Mouse (Mus musculus): ENCODE measurements at regions not wholly inside any gene's neighbourhood (a gene's known extent, or its start where the extent isn't known, plus 50 kb on each side); places are given as distances from the start of the nearest gene placed in this dataset.

- H3K4me1 ChIP-seq (ENCODE audit: control insufficient read depth, insufficient read depth, low read length), result no peaks in the 10 kb centered on the region
- 80% methylated on average over 3 of the region's 3 CpGs for WGBS
- H3K9ac ChIP-seq (ENCODE audit: low read depth, low read length), result no peak overlapping the region
- no peak overlapping the region for H3K4me2 ChIP-seq (ENCODE audit: low read depth, low read length)
- H3K27me3 ChIP-seq (replicated peaks; ENCODE audit: control insufficient read depth, insufficient read depth, low read length), result no peaks in the 10 kb centered on the region
- no peak overlapping the region for H3K27ac ChIP-seq (replicated peaks; ENCODE audit: low read depth, low read length)
- no peak overlapping the region for H3K4me3 ChIP-seq (ENCODE audit: low read depth, low read length)
- no peaks in the 10 kb centered on the region for H3K36me3 ChIP-seq (ENCODE audit: control insufficient read depth, insufficient read depth, low read length)
- H3K9me3 ChIP-seq (ENCODE audit: control insufficient read depth, low read length), result no peaks in the 10 kb centered on the region
- no peak for DNase-seq (ENCODE audit: low spot score)
- no peak for ATAC-seq (ENCODE audit: low read depth)
Observed at GRCm38 (mm10) chr1:144405031-144405430, 156.0 kb upstream of the Rgs1 start.

GRCm38 (mm10) chr1:144379991-144380594 lies 131.1 kb upstream of the Rgs1 start:
- H3K4me1 ChIP-seq (ENCODE audit: control insufficient read depth, insufficient read depth, low read length), result no peaks in the 10 kb centered on the region
- no peak overlapping the region for H3K27ac ChIP-seq (replicated peaks; ENCODE audit: low read depth, low read length)
- H3K4me2 ChIP-seq (ENCODE audit: low read depth, low read length), result no peak overlapping the region
- ATAC-seq (ENCODE audit: low read depth), result no peak
- DNase-seq (ENCODE audit: low spot score), result peak; percentile 75
- H3K36me3 ChIP-seq (ENCODE audit: control insufficient read depth, insufficient read depth, low read length), result no peaks in the 10 kb centered on the region
- H3K4me3 ChIP-seq (ENCODE audit: low read depth, low read length), result no peak overlapping the region
- WGBS, result 40% methylated on average over 3 of the region's 3 CpGs
- H3K9me3 ChIP-seq (ENCODE audit: control insufficient read depth, low read length), result no peaks in the 10 kb centered on the region
- H3K9ac ChIP-seq (ENCODE audit: low read depth, low read length), result no peak overlapping the region
- H3K27me3 ChIP-seq (replicated peaks; ENCODE audit: control insufficient read depth, insufficient read depth, low read length), result no peaks in the 10 kb centered on the region

GRCm38 (mm10) chr1:144374121-144374520 lies 125.1 kb upstream of the Rgs1 start:
- H3K9ac ChIP-seq (ENCODE audit: low read depth, low read length), result no peak overlapping the region
- no peaks in the 10 kb centered on the region for H3K27me3 ChIP-seq (replicated peaks; ENCODE audit: control insufficient read depth, insufficient read depth, low read length)
- H3K9me3 ChIP-seq (ENCODE audit: control insufficient read depth, low read length), result no peaks in the 10 kb centered on the region
- no peaks in the 10 kb centered on the region for H3K36me3 ChIP-seq (ENCODE audit: control insufficient read depth, insufficient read depth, low read length)
- DNase-seq (ENCODE audit: low spot score) (no peak), ATAC-seq (ENCODE audit: low read depth) (no peak)
- no peaks in the 10 kb centered on the region for H3K4me1 ChIP-seq (ENCODE audit: control insufficient read depth, insufficient read depth, low read length)
- H3K4me3 ChIP-seq (ENCODE audit: low read depth, low read length), result no peak overlapping the region
- no peak overlapping the region for H3K27ac ChIP-seq (replicated peaks; ENCODE audit: low read depth, low read length)
- no peak overlapping the region for H3K4me2 ChIP-seq (ENCODE audit: low read depth, low read length)

- Histone ChIP-seq H3K4me3 (ENCODE audit: low read depth, low read length) (no peak overlapping the region), H3K36me3 (ENCODE audit: control insufficient read depth, insufficient read depth, low read length) (no peaks in the 10 kb centered on the region), H3K27ac (replicated peaks; ENCODE audit: low read depth, low read length) (no peak overlapping the region), H3K9ac (ENCODE audit: low read depth, low read length) (no peak overlapping the region), H3K4me1 (ENCODE audit: control insufficient read depth, insufficient read depth, low read length) (no peaks in the 10 kb centered on the region), H3K9me3 (ENCODE audit: control insufficient read depth, low read length) (no peaks in the 10 kb centered on the region), H3K4me2 (ENCODE audit: low read depth, low read length) (no peak overlapping the region), H3K27me3 (replicated peaks; ENCODE audit: control insufficient read depth, insufficient read depth, low read length) (no peaks in the 10 kb centered on the region)
- DNase-seq (ENCODE audit: low spot score) (peak; percentile 94), ATAC-seq (ENCODE audit: low read depth) (peak; percentile 44; the same call in 1 of the 2 replicates)
- 35% methylated on average over 3 of the region's 3 CpGs for WGBS
Observed at GRCm38 (mm10) chr1:144367492-144367891, 118.5 kb upstream of the Rgs1 start.

GRCm38 (mm10) chr1:144355560-144356310 lies 106.7 kb upstream of the Rgs1 start:
- H3K27ac ChIP-seq (replicated peaks; ENCODE audit: low read depth, low read length), result no peak overlapping the region

GRCm38 (mm10) chr1:144355041-144355440 lies 106.0 kb upstream of the Rgs1 start:
- H3K4me1 ChIP-seq (ENCODE audit: control insufficient read depth, insufficient read depth, low read length), result no peaks in the 10 kb centered on the region
- no peaks in the 10 kb centered on the region for H3K27me3 ChIP-seq (replicated peaks; ENCODE audit: control insufficient read depth, insufficient read depth, low read length)
- ATAC-seq (ENCODE audit: low read depth), result no peak

More at GRCm38 (mm10) chr1:144355560-144356310, 106.7 kb upstream of the Rgs1 start:
- H3K36me3 ChIP-seq (ENCODE audit: control insufficient read depth, insufficient read depth, low read length), result no peaks in the 10 kb centered on the region
- no peaks in the 10 kb centered on the region for H3K27me3 ChIP-seq (replicated peaks; ENCODE audit: control insufficient read depth, insufficient read depth, low read length)
- no peak for DNase-seq (ENCODE audit: low spot score)
- no peaks in the 10 kb centered on the region for H3K4me1 ChIP-seq (ENCODE audit: control insufficient read depth, insufficient read depth, low read length)
- no peak overlapping the region for H3K9ac ChIP-seq (ENCODE audit: low read depth, low read length)
- H3K4me3 ChIP-seq (ENCODE audit: low read depth, low read length), result no peak overlapping the region
- 80% methylated on average over 4 of the region's 4 CpGs for WGBS
- no peak overlapping the region for H3K4me2 ChIP-seq (ENCODE audit: low read depth, low read length)
- no peak for ATAC-seq (ENCODE audit: low read depth)
- H3K9me3 ChIP-seq (ENCODE audit: control insufficient read depth, low read length), result no peaks in the 10 kb centered on the region

GRCm38 (mm10) chr1:144353320-144353719 lies 104.3 kb upstream of the Rgs1 start:
- DNase-seq (ENCODE audit: low spot score), result no peak
- H3K27me3 ChIP-seq (replicated peaks; ENCODE audit: control insufficient read depth, insufficient read depth, low read length), result no peaks in the 10 kb centered on the region
- H3K9ac ChIP-seq (ENCODE audit: low read depth, low read length), result no peak overlapping the region
- H3K4me1 ChIP-seq (ENCODE audit: control insufficient read depth, insufficient read depth, low read length), result no peaks in the 10 kb centered on the region
- H3K9me3 ChIP-seq (ENCODE audit: control insufficient read depth, low read length), result no peaks in the 10 kb centered on the region
- no peak for ATAC-seq (ENCODE audit: low read depth)
- no peak overlapping the region for H3K27ac ChIP-seq (replicated peaks; ENCODE audit: low read depth, low read length)
- H3K36me3 ChIP-seq (ENCODE audit: control insufficient read depth, insufficient read depth, low read length), result no peaks in the 10 kb centered on the region
- no peak overlapping the region for H3K4me3 ChIP-seq (ENCODE audit: low read depth, low read length)
- H3K4me2 ChIP-seq (ENCODE audit: low read depth, low read length), result no peak overlapping the region

More at GRCm38 (mm10) chr1:144355041-144355440, 106.0 kb upstream of the Rgs1 start:
- Histone ChIP-seq H3K9me3 (ENCODE audit: control insufficient read depth, low read length) (no peaks in the 10 kb centered on the region), H3K4me3 (ENCODE audit: low read depth, low read length) (no peak overlapping the region), H3K9ac (ENCODE audit: low read depth, low read length) (no peak overlapping the region), H3K27ac (replicated peaks; ENCODE audit: low read depth, low read length) (no peak overlapping the region), H3K36me3 (ENCODE audit: control insufficient read depth, insufficient read depth, low read length) (no peaks in the 10 kb centered on the region), H3K4me2 (ENCODE audit: low read depth, low read length) (no peak overlapping the region)
- DNase-seq (ENCODE audit: low spot score), result no peak
- WGBS, result 83% methylated on average over 3 of the region's 3 CpGs

GRCm38 (mm10) chr1:144343820-144344219 lies 94.8 kb upstream of the Rgs1 start:
- Histone ChIP-seq H3K4me3 (ENCODE audit: low read depth, low read length) (no peak overlapping the region), H3K36me3 (ENCODE audit: control insufficient read depth, insufficient read depth, low read length) (no peaks in the 10 kb centered on the region), H3K27me3 (replicated peaks; ENCODE audit: control insufficient read depth, insufficient read depth, low read length) (no peaks in the 10 kb centered on the region), H3K4me1 (ENCODE audit: control insufficient read depth, insufficient read depth, low read length) (no peaks in the 10 kb centered on the region), H3K9me3 (ENCODE audit: control insufficient read depth, low read length) (no peaks in the 10 kb centered on the region), H3K9ac (ENCODE audit: low read depth, low read length) (no peak overlapping the region), H3K4me2 (ENCODE audit: low read depth, low read length) (no peak overlapping the region), H3K27ac (replicated peaks; ENCODE audit: low read depth, low read length) (no peak overlapping the region)
- WGBS, result 93% methylated on average over 1 of the region's 1 CpGs
- DNase-seq (ENCODE audit: low spot score) (no peak), ATAC-seq (ENCODE audit: low read depth) (no peak)

GRCm38 (mm10) chr1:144343299-144343698 lies 94.3 kb upstream of the Rgs1 start:
- Histone ChIP-seq H3K9me3 (ENCODE audit: control insufficient read depth, low read length) (no peaks in the 10 kb centered on the region), H3K27me3 (replicated peaks; ENCODE audit: control insufficient read depth, insufficient read depth, low read length) (no peaks in the 10 kb centered on the region), H3K4me1 (ENCODE audit: control insufficient read depth, insufficient read depth, low read length) (no peaks in the 10 kb centered on the region), H3K27ac (replicated peaks; ENCODE audit: low read depth, low read length) (no peak overlapping the region), H3K9ac (ENCODE audit: low read depth, low read length) (no peak overlapping the region), H3K4me2 (ENCODE audit: low read depth, low read length) (no peak overlapping the region), H3K36me3 (ENCODE audit: control insufficient read depth, insufficient read depth, low read length) (no peaks in the 10 kb centered on the region), H3K4me3 (ENCODE audit: low read depth, low read length) (no peak overlapping the region)
- ATAC-seq (ENCODE audit: low read depth), result no peak
- WGBS, result 64% methylated on average over 5 of the region's 5 CpGs
- DNase-seq (ENCODE audit: low spot score), result no peak
